Mouse (Mus musculus) monocyte, adult 2 months (primary cell): ENCODE data around the gene Olfr608.
"Not testable (repeated sequence)": the region's sequence is repeated elsewhere in the genome, so short reads cannot be mapped to it uniquely, and the experiment has no call there.

Experiments
- DNase-seq, 2 experiments: peaks; one replicate each; pipeline ENCODE4 v3.0.0; 2022; ENCODE audit warnings: low spot score in 2 of 2, low read depth in 1 of 2

The Olfr608 gene

DNA sequence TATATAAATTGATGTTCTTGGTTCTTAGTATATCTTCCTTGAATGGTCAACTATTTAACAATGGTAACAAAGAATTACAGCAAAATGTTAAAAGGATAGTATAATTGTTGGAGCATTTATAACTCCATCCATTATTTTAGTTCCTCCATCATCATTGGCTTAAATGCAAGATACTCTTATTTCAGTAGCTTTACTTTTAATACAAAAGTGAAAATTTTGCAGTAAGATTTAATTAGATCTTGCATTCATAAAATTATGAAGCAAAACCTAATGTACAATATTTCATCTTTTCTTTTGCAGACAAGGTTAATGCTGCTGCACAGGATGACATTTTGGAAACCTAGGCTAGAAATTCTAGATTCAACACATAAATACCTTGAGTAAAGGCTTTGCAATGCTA, at the start of gene Olfr608:
TSS of gene Olfr608 (plus strand) at position 301 of the 400 bp plus-strand sequence.
- DNase-seq: no peak

DNA sequence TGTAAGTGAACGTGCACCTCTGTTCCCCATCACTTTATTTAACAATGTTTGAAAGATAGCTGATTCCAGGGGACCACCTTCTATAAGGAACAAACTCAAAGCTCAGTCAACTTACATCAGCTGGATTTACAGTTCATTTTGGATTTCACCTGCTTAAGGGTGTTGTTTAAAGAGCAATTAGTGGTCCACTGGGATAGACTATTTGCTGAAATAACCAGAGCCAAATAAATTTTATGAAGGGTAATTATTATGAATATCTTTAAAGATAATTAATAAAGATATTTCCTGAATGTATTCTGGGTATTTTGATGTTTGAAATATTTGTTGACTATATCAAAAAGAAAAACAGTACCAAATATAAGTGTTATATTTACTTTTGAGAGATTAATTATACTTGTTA, 24.3 kb upstream of the Olfr608 start, which contains the start of gene Olfr605:
TSS of gene Olfr605 (minus strand) at position 101 of the 400 bp plus-strand sequence.
- DNase-seq: no peak

DNA sequence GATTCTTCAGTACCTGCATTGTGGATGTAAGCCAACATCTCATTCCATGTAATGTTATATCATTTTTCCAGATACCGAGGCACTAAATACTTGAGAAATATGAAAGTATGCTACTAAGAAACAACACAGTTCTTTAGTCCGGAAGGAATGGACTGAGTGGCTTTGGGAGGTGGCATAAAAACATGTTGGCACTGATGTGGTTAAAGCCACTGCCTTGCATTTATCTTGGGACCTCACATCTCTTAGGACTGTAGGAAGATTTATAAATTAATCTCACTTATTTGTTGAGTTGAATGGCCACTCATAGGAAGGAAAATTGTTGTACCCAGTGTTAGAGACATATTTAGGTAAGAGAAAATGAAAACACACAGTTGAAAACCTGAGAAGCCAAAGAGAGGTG, 20.9 kb upstream of the Olfr608 start, which contains the start of gene Olfr606:
TSS of gene Olfr606 (plus strand) at position 301 of the 400 bp plus-strand sequence.
- no peak for DNase-seq

DNA sequence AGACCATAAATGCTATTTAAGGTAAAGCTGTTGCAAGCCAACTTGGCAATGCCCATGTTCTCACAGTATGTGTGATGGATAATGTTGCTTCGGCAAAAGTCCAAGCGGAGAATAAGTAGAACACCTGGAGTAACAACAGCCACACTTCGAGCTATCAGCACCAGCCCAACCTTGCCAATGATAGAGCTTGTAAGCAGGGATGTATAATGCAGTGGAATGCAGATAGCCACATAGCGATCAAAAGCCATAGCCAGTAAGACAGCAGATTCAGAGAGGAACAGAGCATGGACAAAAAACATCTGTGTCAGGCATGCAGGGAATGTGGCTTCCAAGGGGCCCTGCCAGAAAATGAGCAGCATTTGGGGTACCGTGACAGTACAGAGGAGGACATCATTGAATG, 9.1 kb upstream of the Olfr608 start:
- DNase-seq: no peak

DNA sequence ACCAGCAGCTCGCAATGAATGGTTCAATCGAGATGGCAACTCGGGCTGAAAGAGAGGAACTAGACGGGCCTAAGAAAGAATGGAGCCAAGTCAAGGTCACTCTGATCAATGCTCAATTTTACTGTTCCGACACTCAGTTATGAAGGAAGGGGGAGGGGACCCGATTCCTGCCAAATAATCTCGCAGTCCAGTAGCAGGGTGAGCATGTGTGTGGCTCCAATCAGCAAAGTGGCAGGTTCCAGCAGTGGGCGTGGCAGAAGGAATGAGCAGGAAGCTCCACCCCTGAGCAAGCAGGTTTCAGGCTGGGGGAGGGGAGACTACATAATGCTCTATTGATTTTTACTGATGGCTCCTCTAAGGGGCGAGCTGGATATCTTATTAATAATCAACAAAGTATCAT, 7.4 kb downstream of the Olfr608 start:
- not testable (repeated sequence) for DNase-seq

DNA sequence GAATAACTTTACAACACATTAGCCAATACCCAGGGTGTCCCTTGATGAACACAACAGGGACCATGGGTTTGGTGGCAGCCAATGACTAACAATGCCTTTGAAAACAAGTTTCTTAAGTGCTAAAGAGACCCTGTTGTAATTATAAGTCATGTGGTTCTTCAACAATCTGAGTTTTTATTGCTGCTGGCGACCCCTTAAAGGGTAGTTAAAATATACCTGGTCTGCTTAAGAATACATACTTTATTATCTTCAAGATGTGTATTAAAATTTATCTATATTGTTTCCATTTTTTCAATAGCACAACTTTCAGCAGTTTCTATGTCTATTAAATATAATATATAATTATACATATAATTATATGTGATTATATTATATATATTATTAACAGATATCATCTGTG, 28.3 kb downstream of the Olfr608 start, which contains the start of gene Olfr609:
TSS of gene Olfr609 (minus strand) at position 101 of the 400 bp plus-strand sequence.
- DNase-seq: no peak

DNA sequence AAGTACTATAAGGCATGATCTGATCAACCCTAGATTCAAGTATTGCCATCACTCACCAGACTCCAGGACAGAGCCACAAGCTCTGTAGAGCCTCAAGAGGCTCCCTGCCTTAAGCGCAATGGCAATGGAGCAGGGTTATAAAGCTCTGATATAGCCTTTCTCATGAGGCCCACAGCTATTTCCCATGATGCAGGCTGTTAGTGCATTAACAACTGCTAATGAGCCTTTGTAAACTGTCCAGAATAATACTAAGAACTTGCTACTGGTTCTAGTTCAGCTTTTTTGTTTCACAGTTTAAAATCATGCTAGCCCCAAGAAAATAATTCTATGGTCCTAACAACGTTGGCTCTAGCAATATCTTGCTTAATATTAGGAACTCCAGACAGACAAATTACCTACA, 42.3 kb downstream of the Olfr608 start, which contains the start of gene Olfr610:
TSS of gene Olfr610 (minus strand) at position 101 of the 400 bp plus-strand sequence.
- no peak for DNase-seq

DNA sequence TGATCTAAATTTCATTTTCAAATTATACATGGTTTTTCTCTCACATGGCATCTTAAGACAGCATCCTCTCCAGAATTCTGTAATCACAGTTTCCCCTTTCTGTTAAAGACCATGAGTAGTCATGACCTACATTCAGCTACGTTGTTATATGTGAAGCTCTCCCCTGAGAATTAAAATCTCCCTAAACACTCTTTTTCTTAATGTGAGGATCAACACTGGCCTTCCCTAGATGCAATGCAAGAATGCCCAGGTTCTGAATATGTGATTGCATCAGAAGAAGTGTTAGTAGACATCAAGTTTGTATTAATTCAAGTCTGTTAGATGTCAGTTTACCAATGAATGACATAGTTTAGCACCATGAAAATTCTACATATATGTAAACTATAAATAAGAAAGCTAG, 51.1 kb downstream of the Olfr608 start, which contains the start of gene Olfr611:
TSS of gene Olfr611 (minus strand) at position 101 of the 400 bp plus-strand sequence.
- DNase-seq: not testable (repeated sequence)
